Mouse (Mus musculus) heart, embryonic 16.5 days (tissue): ENCODE measurements around the gene Slc30a2. TPM values are rescaled to one million over a fixed set of nuclear protein-coding genes. Genes with fewer than 3 reads are reported as not detected.

Source experiments
- ATAC-seq: fragments of 200-750 bp; cut with Nextera tagmentation; replicated peaks from 2 replicates; pipeline ENCODE4 v1.8.0; 2017; ENCODE audit warnings: moderate number of reproducible peaks; ENCODE audit not compliant: insufficient read depth, low FRiP score; ENCODE audit errors: extremely low read depth
- H3K27ac ChIP-seq: fragments of 300-500 bp; sonication (generic); 2 replicates; pipeline ENCODE4 v1.5.1; 2014; ENCODE audit warnings: mild to moderate bottlenecking, low read length, control low read depth, moderate library complexity
- H3K27me3 ChIP-seq: fragments of 300-500 bp; sonication (generic); 2 replicates; pipeline ENCODE4 v1.6.1; 2014; ENCODE audit warnings: low read length, mixed read lengths; ENCODE audit not compliant: control insufficient read depth, insufficient read depth
- H3K36me3 ChIP-seq: fragments of 300-500 bp; sonication (generic); 2 replicates; pipeline ENCODE4 v1.6.1; 2014; ENCODE audit not compliant: control insufficient read depth, insufficient read depth
- H3K4me1 ChIP-seq: fragments of 300-500 bp; sonication (generic); 2 replicates; pipeline ENCODE4 v1.6.1; 2014; ENCODE audit warnings: low read length, mixed read lengths; ENCODE audit not compliant: control insufficient read depth, insufficient read depth
- H3K4me2 ChIP-seq: fragments of 300-500 bp; sonication (generic); 2 replicates; pipeline ENCODE4 v1.6.1; 2014; ENCODE audit warnings: low read depth, mild to moderate bottlenecking, control low read depth, low read length
- H3K4me3 ChIP-seq: fragments of 300-500 bp; sonication (generic); 2 replicates; pipeline ENCODE4 v1.5.1; 2014; ENCODE audit warnings: mild to moderate bottlenecking, control low read depth, low read length
- H3K9ac ChIP-seq: fragments of 300-500 bp; sonication (generic); 2 replicates; pipeline ENCODE4 v1.6.1; 2014; ENCODE audit warnings: low read length, control low read depth
- H3K9me3 ChIP-seq: fragments of 300-500 bp; sonication (generic); replicated peaks from 2 replicates; pipeline ENCODE4 v1.6.1; 2016; ENCODE audit warnings: low read length; ENCODE audit not compliant: control insufficient read depth
- WGBS: fragments of 180-500 bp; shearing (Covaris S2); extraction: QIAGEN DNeasy Blood & Tissue Kit; methylation state at CpG from one replicate; pipeline ENCODE4 v1.1.7; 2014; 5-methylcytosine and 5-hydroxymethylcytosine counted together
- polyA plus RNA-seq: library from polyadenylated mRNA; unstranded; fragments of >200 nt; fragmentation: Nextera tagmentation; extraction: Ambion mirVana; gene quantifications from 2 replicates; pipeline ENCODE4 v1.2.1, GENCODE M21; 2015

Slc30a2 gene
- polyA plus RNA-seq, 1 experiment from 2014 or later = 0.42 TPM

DNA sequence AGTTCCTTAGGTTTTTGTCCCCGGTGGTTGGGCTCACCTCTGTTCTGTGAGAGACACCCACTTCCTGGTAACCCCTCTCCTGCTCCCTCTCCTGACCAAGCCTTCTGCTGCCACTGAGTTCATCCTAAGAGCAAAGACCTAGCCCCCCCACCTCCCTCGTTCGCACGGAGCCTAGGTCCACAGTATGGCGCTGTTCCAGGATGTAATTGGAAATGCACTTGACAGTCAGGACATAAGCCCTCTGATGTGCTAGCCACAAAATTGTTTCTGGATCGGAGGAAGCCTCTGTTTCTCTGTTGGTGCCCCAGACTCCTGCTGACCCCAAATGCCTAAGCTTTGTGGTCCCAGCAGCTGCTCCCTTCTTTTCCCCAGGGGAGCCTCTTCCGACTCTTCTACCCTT lies 60.7 kb downstream of the Slc30a2 start:
- no peaks in the 10 kb centered on the region for H3K9me3 ChIP-seq
- peak overlapping the region; percentile 41 for H3K27ac ChIP-seq
- ATAC-seq = no peak
- H3K27me3 ChIP-seq = no peaks in the 10 kb centered on the region
- H3K36me3 ChIP-seq = no peaks in the 10 kb centered on the region
- 0 out of 2 replicates have a peak overlapping the region, but pooled peaks have one; percentile 13 for H3K4me2 ChIP-seq
- WGBS = 42% methylated on average over 7 of the region's 7 CpGs
- H3K4me3 ChIP-seq = no peak overlapping the region
- H3K4me1 ChIP-seq = peaks cover 34% of the 10 kb centered on the region
- no peak overlapping the region for H3K9ac ChIP-seq

Other genes with a start within 250 kb of the Slc30a2 start
- 16.6 and 28.6 TPM in 2 replicates for gene Cd52, start 248.1 kb upstream of the Slc30a2 start, polyA plus RNA-seq
- gene Ubxn11, start 240.6 kb upstream of the Slc30a2 start, polyA plus RNA-seq = 3.5 and 3.9 TPM in 2 replicates
- 213 and 218 TPM in 2 replicates for gene Sh3bgrl3, start 214.4 kb upstream of the Slc30a2 start, polyA plus RNA-seq
- 44.2 and 51.5 TPM in 2 replicates for gene Cep85, start 156.1 kb upstream of the Slc30a2 start, polyA plus RNA-seq
- 0.05 TPM in 1 of 2 replicates, not detected in the other for gene Gm7534, start 140.2 kb upstream of the Slc30a2 start, polyA plus RNA-seq
- not detected in 2 replicates for gene Catsper4, start 115.8 kb upstream of the Slc30a2 start, polyA plus RNA-seq
- gene Cnksr1, start 104.8 kb upstream of the Slc30a2 start, polyA plus RNA-seq = 1.1 and 2.3 TPM in 2 replicates
- 0.22 TPM in 1 of 2 replicates, not detected in the other for gene E130218I03Rik, start 99.5 kb upstream of the Slc30a2 start, polyA plus RNA-seq
- 8.7 and 9.5 TPM in 2 replicates for gene Zfp593, start 97.6 kb upstream of the Slc30a2 start, polyA plus RNA-seq
- not detected in 2 replicates for gene Gm30191, start 96.2 kb upstream of the Slc30a2 start, polyA plus RNA-seq
- gene Grrp1, start 89.1 kb upstream of the Slc30a2 start, polyA plus RNA-seq = 5.8 and 6.3 TPM in 2 replicates
- 13.0 and 13.9 TPM in 2 replicates for gene Pdik1l, start 55.3 kb upstream of the Slc30a2 start, polyA plus RNA-seq
- gene Trim63, start 28.1 kb upstream of the Slc30a2 start, polyA plus RNA-seq = 175 and 177 TPM in 2 replicates
- 2.6 and 2.8 TPM in 2 replicates for gene Extl1, start 40.7 kb downstream of the Slc30a2 start, polyA plus RNA-seq
- 9.6 and 10.5 TPM in 2 replicates for gene Pafah2, start 53.1 kb downstream of the Slc30a2 start, polyA plus RNA-seq
- gene Stmn1, start 125.1 kb downstream of the Slc30a2 start, polyA plus RNA-seq = 936 and 979 TPM in 2 replicates
- 12.4 and 13.2 TPM in 2 replicates for gene Paqr7, start 153.5 kb downstream of the Slc30a2 start, polyA plus RNA-seq
- gene Aunip, start 167.8 kb downstream of the Slc30a2 start, polyA plus RNA-seq = 8.1 and 10.0 TPM in 2 replicates
- 165 and 167 TPM in 2 replicates for gene Mtfr1l, start 192.2 kb downstream of the Slc30a2 start, polyA plus RNA-seq
- 5.4 and 7.9 TPM in 2 replicates for gene Selenon, start 209.0 kb downstream of the Slc30a2 start, polyA plus RNA-seq